In the genomic region with DNA sequence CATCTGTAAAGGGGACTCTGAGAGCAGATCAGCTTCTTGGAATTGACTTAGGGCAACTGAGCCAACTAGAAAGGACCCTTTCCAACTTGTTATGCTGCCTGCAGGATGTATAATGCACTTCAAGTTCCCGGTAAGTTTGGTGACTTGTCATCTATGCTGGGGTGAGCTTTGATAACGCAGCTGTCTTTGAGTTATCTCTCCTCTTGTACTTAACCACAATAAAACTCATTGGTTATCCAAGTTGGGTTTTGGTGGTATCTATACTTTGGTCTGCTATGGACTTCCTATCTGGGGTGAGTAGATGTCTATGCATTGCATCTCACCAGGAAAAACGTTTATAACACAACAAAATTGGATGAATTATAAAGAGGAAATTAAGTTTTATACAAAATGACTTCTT, we compare ENCODE assay signal across 32 mouse cellular contexts.
"Had no signal": no experiment of that assay in that cellular context is flagged by ENCODE, and none has a peak within 500 bp of the region (broad histone marks: within the 10 kb centered on the region; RNA-seq: fewer than 3 reads in every experiment).

No protein-coding gene starts in this region.

- H3K36me3 ChIP-seq: limb, embryonic 10.5 days; limb, embryonic 12.5 days; limb, embryonic 13.5 days; limb, embryonic 15.5 days; liver, embryonic 12.5 days; liver, embryonic 13.5 days; liver, embryonic 15.5 days; lung, embryonic 15.5 days; midbrain, embryonic 10.5 days; midbrain, embryonic 12.5 days; midbrain, embryonic 13.5 days; midbrain, embryonic 15.5 days; neural tube, embryonic 12.5 days had no signal

- H3K4me1 ChIP-seq: limb, embryonic 10.5 days; limb, embryonic 12.5 days; limb, embryonic 13.5 days; limb, embryonic 15.5 days; liver, embryonic 12.5 days; liver, embryonic 13.5 days; liver, embryonic 15.5 days; lung, embryonic 15.5 days; megakaryocyte, embryonic 14.5 days; midbrain, embryonic 10.5 days; midbrain, embryonic 12.5 days; midbrain, embryonic 13.5 days; midbrain, embryonic 15.5 days; neural tube, embryonic 12.5 days had no signal

- H3K9ac ChIP-seq: limb, embryonic 12.5 days; limb, embryonic 13.5 days; limb, embryonic 15.5 days; liver, embryonic 12.5 days; liver, embryonic 13.5 days; liver, embryonic 14.5 days; liver, embryonic 15.5 days; liver, postnatal 0 days; lung, embryonic 14.5 days; lung, embryonic 15.5 days; midbrain, embryonic 12.5 days; midbrain, embryonic 13.5 days; midbrain, embryonic 15.5 days; neural tube, embryonic 12.5 days had no signal

- H3K4me2 ChIP-seq: limb, embryonic 12.5 days; limb, embryonic 13.5 days; limb, embryonic 15.5 days; liver, embryonic 11.5 days; liver, embryonic 12.5 days; liver, embryonic 13.5 days; liver, embryonic 15.5 days; lung, embryonic 14.5 days; lung, embryonic 15.5 days; midbrain, embryonic 11.5 days; midbrain, embryonic 12.5 days; midbrain, embryonic 13.5 days; midbrain, embryonic 15.5 days; neural tube, embryonic 12.5 days had no signal

- H3K9me3 ChIP-seq: limb, embryonic 10.5 days; limb, embryonic 12.5 days; limb, embryonic 13.5 days; limb, embryonic 15.5 days; liver, embryonic 12.5 days; liver, embryonic 13.5 days; liver, embryonic 15.5 days; lung, embryonic 15.5 days; megakaryocyte, embryonic 14.5 days; midbrain, embryonic 10.5 days; midbrain, embryonic 12.5 days; midbrain, embryonic 13.5 days; midbrain, embryonic 15.5 days; neural tube, embryonic 12.5 days had no signal

- DNase-seq: left cerebral cortex, postnatal 4 days; liver; liver, embryonic 13.5 days; liver, postnatal 0 days; lung, adult 18-20 months; lung, adult 2 months; lung, embryonic 14.5 days; lung, postnatal 10 days; lung, postnatal 14 days; lung, postnatal 36 days; lung, postnatal 4 days; midbrain, embryonic 14.5 days had no signal

- H3K4me3 ChIP-seq: limb, embryonic 10.5 days; limb, embryonic 12.5 days; limb, embryonic 13.5 days; limb, embryonic 15.5 days; liver, embryonic 12.5 days; liver, embryonic 13.5 days; liver, embryonic 15.5 days; lung, embryonic 15.5 days; megakaryocyte, embryonic 14.5 days; midbrain, embryonic 10.5 days; midbrain, embryonic 12.5 days; midbrain, embryonic 13.5 days; midbrain, embryonic 15.5 days; myocyte; neural tube, embryonic 12.5 days had no signal

- ATAC-seq: liver, embryonic 12.5 days; liver, postnatal 0 days; lung, postnatal 0 days; midbrain, embryonic 13.5 days; midbrain, embryonic 15.5 days; midbrain, embryonic 16.5 days had no signal

- H3K27ac ChIP-seq: limb, embryonic 10.5 days; limb, embryonic 12.5 days; limb, embryonic 13.5 days; limb, embryonic 15.5 days; liver, embryonic 12.5 days; liver, embryonic 13.5 days; liver, embryonic 14.5 days; liver, embryonic 15.5 days; lung, embryonic 15.5 days; macrophage; midbrain, embryonic 10.5 days; midbrain, embryonic 12.5 days; midbrain, embryonic 13.5 days; midbrain, embryonic 15.5 days; neural tube, embryonic 12.5 days had no signal

- H3K27me3 ChIP-seq: limb, embryonic 12.5 days; limb, embryonic 13.5 days; limb, embryonic 15.5 days; liver, embryonic 12.5 days; liver, embryonic 13.5 days; liver, embryonic 15.5 days; lung, embryonic 15.5 days; megakaryocyte, embryonic 14.5 days; midbrain, embryonic 12.5 days; midbrain, embryonic 13.5 days; midbrain, embryonic 15.5 days; neural tube, embryonic 12.5 days had no signal
